Mouse (Mus musculus): ENCODE results near the gene Sugct. TPM values are rescaled to one million over a fixed set of nuclear protein-coding genes. Genes with fewer than 3 reads are reported as not detected.

Sugct gene
- polyA plus RNA-seq, 1 experiment from 2014 or later = 4.7 TPM

DNA sequence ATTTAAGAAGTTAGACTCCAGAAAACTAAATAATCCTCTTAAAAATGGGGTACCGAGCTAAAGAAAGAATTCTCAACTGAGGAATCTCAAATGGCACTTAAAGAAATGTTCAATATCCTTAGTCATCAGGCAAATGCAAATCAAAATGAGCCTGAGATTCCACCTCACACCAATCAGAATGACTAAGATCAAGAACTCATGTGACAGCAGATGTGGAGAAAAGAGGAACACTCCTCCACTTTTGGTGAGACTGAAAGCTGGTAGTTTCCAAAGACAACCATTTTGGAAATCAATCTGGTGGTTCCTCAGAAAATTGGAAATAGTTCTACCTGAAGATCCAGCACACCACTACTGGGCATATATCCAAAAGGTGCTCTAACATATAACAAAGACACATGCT, 28.0 kb downstream of the Sugct start:
- Histone ChIP-seq H3K36me3 (ENCODE audit: control insufficient read depth, insufficient read depth, low read length) (no peaks in the 10 kb centered on the region), H3K9ac (replicated peaks; ENCODE audit: low read depth, low read length) (no peak overlapping the region), H3K4me2 (replicated peaks; ENCODE audit: low read depth, low read length) (no peak overlapping the region), H3K4me1 (ENCODE audit: control insufficient read depth, insufficient read depth, low read length) (no peaks in the 10 kb centered on the region), H3K27ac (ENCODE audit: low read length) (no peak overlapping the region), H3K4me3 (ENCODE audit: low read depth, low read length) (no peak overlapping the region), H3K9me3 (ENCODE audit: control insufficient read depth, low read depth, low read length) (no peaks in the 10 kb centered on the region), H3K27me3 (ENCODE audit: control insufficient read depth, insufficient read depth, low read length) (no peaks in the 10 kb centered on the region)
- 81% methylated on average over 1 of the region's 1 CpGs for WGBS
- no peak for ATAC-seq (ENCODE audit: insufficient number of reproducible peaks, insufficient read depth, low FRiP score, low read depth)

GRCm38 (mm10) chr13:17642294-17642693, 53.1 kb downstream of the Sugct start:
- Histone ChIP-seq H3K27me3 (ENCODE audit: control insufficient read depth, insufficient read depth, low read length) (no peaks in the 10 kb centered on the region), H3K4me3 (ENCODE audit: low read depth, low read length) (no peak overlapping the region), H3K9me3 (ENCODE audit: control insufficient read depth, low read depth, low read length) (no peaks in the 10 kb centered on the region), H3K4me1 (ENCODE audit: control insufficient read depth, insufficient read depth, low read length) (no peaks in the 10 kb centered on the region), H3K27ac (ENCODE audit: low read length) (no peak overlapping the region), H3K9ac (replicated peaks; ENCODE audit: low read depth, low read length) (no peak overlapping the region), H3K4me2 (replicated peaks; ENCODE audit: low read depth, low read length) (no peak overlapping the region), H3K36me3 (ENCODE audit: control insufficient read depth, insufficient read depth, low read length) (no peaks in the 10 kb centered on the region)
- no peak for ATAC-seq (ENCODE audit: insufficient number of reproducible peaks, insufficient read depth, low FRiP score, low read depth)
- 53% methylated on average over 2 of the region's 2 CpGs for WGBS

DNA sequence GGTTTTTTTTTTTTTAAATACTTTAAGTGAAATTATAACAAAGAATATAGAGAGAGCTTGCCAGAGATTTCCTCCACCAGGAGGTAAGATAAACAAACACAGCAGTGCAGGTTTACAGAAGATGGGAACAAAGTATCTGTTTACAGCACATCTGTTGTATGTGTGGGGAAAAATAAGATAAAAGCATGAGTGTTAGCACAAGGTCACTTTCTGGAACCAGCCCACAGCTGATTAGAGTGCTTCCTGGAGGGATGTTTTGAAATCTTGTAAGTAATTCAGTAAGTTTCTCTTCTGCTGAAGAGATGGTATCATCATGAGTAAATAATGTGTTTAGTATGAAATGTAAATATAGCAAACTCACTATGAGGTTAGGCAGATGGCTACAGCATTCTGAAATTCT, 57.3 kb downstream of the Sugct start:
- Histone ChIP-seq H3K36me3 (ENCODE audit: control insufficient read depth, insufficient read depth, low read length) (no peaks in the 10 kb centered on the region), H3K4me2 (replicated peaks; ENCODE audit: low read depth, low read length) (no peak overlapping the region), H3K9ac (replicated peaks; ENCODE audit: low read depth, low read length) (no peak overlapping the region), H3K4me1 (ENCODE audit: control insufficient read depth, insufficient read depth, low read length) (no peaks in the 10 kb centered on the region), H3K4me3 (ENCODE audit: low read depth, low read length) (no peak overlapping the region), H3K27ac (ENCODE audit: low read length) (no peak overlapping the region), H3K27me3 (ENCODE audit: control insufficient read depth, insufficient read depth, low read length) (no peaks in the 10 kb centered on the region), H3K9me3 (ENCODE audit: control insufficient read depth, low read depth, low read length) (no peaks in the 10 kb centered on the region)
- no peak for ATAC-seq (ENCODE audit: insufficient number of reproducible peaks, insufficient read depth, low FRiP score, low read depth)

- Histone ChIP-seq H3K9me3 (ENCODE audit: control insufficient read depth, low read depth, low read length) (no peaks in the 10 kb centered on the region), H3K27ac (ENCODE audit: low read length) (no peak overlapping the region), H3K4me2 (replicated peaks; ENCODE audit: low read depth, low read length) (no peak overlapping the region), H3K27me3 (ENCODE audit: control insufficient read depth, insufficient read depth, low read length) (no peaks in the 10 kb centered on the region), H3K9ac (replicated peaks; ENCODE audit: low read depth, low read length) (no peak overlapping the region), H3K4me3 (ENCODE audit: low read depth, low read length) (no peak overlapping the region), H3K36me3 (ENCODE audit: control insufficient read depth, insufficient read depth, low read length) (no peaks in the 10 kb centered on the region), H3K4me1 (ENCODE audit: control insufficient read depth, insufficient read depth, low read length) (no peaks in the 10 kb centered on the region)
- WGBS = 84% methylated on average over 5 of the region's 5 CpGs
- no peak for ATAC-seq (ENCODE audit: insufficient number of reproducible peaks, insufficient read depth, low FRiP score, low read depth)
These were observed 68.2 kb downstream of the Sugct start for GRCm38 (mm10) chr13:17627108-17627507.

- Histone ChIP-seq H3K36me3 (ENCODE audit: control insufficient read depth, insufficient read depth, low read length) (no peaks in the 10 kb centered on the region), H3K9me3 (ENCODE audit: control insufficient read depth, low read depth, low read length) (no peaks in the 10 kb centered on the region), H3K27me3 (ENCODE audit: control insufficient read depth, insufficient read depth, low read length) (no peaks in the 10 kb centered on the region), H3K4me1 (ENCODE audit: control insufficient read depth, insufficient read depth, low read length) (no peaks in the 10 kb centered on the region), H3K9ac (replicated peaks; ENCODE audit: low read depth, low read length) (no peak overlapping the region), H3K4me3 (ENCODE audit: low read depth, low read length) (no peak overlapping the region), H3K27ac (ENCODE audit: low read length) (no peak overlapping the region), H3K4me2 (replicated peaks; ENCODE audit: low read depth, low read length) (no peak overlapping the region)
- ATAC-seq (ENCODE audit: insufficient number of reproducible peaks, insufficient read depth, low FRiP score, low read depth) = no peak
These were observed 70.4 kb downstream of the Sugct start for GRCm38 (mm10) chr13:17624976-17625375.

GRCm38 (mm10) chr13:17606217-17606616, 89.1 kb downstream of the Sugct start:
- ATAC-seq (ENCODE audit: insufficient number of reproducible peaks, insufficient read depth, low FRiP score, low read depth) = no peak
- H3K4me3 ChIP-seq (ENCODE audit: low read depth, low read length) = no peak overlapping the region
- no peak overlapping the region for H3K9ac ChIP-seq (replicated peaks; ENCODE audit: low read depth, low read length)
- 74% methylated on average over 1 of the region's 1 CpGs for WGBS
- H3K36me3 ChIP-seq (ENCODE audit: control insufficient read depth, insufficient read depth, low read length) = no peaks in the 10 kb centered on the region
- H3K4me1 ChIP-seq (ENCODE audit: control insufficient read depth, insufficient read depth, low read length) = no peaks in the 10 kb centered on the region
- H3K27ac ChIP-seq (ENCODE audit: low read length) = no peak overlapping the region
- H3K9me3 ChIP-seq (ENCODE audit: control insufficient read depth, low read depth, low read length) = no peaks in the 10 kb centered on the region
- H3K27me3 ChIP-seq (ENCODE audit: control insufficient read depth, insufficient read depth, low read length) = no peaks in the 10 kb centered on the region
- H3K4me2 ChIP-seq (replicated peaks; ENCODE audit: low read depth, low read length) = no peak overlapping the region

DNA sequence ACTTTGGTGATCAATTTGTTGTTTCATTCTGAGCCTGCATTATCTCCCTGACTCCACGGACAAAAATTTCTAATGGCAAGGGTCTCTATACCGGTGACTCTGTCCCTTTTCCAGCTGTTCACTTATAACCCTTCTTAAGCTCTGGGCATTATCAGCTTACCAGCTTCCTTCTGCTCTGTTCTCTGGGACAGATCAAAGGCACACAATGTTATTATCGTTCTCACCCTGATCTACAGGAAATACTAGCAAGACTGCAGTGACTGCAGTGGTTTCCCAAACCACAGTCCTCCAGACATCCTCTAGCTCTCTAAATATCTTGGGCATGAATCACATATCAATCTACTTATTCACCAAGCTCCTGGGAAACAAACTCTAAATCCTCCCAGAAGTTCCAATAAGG, 90.7 kb downstream of the Sugct start:
- 68% methylated on average over 3 of the region's 3 CpGs for WGBS
- H3K9me3 ChIP-seq (ENCODE audit: control insufficient read depth, low read depth, low read length) = no peaks in the 10 kb centered on the region
- ATAC-seq (ENCODE audit: insufficient number of reproducible peaks, insufficient read depth, low FRiP score, low read depth) = no peak
- H3K4me3 ChIP-seq (ENCODE audit: low read depth, low read length) = no peak overlapping the region
- H3K36me3 ChIP-seq (ENCODE audit: control insufficient read depth, insufficient read depth, low read length) = no peaks in the 10 kb centered on the region
- no peak overlapping the region for H3K9ac ChIP-seq (replicated peaks; ENCODE audit: low read depth, low read length)
- H3K4me2 ChIP-seq (replicated peaks; ENCODE audit: low read depth, low read length) = no peak overlapping the region
- no peaks in the 10 kb centered on the region for H3K4me1 ChIP-seq (ENCODE audit: control insufficient read depth, insufficient read depth, low read length)
- H3K27me3 ChIP-seq (ENCODE audit: control insufficient read depth, insufficient read depth, low read length) = no peaks in the 10 kb centered on the region
- no peak overlapping the region for H3K27ac ChIP-seq (ENCODE audit: low read length)

GRCm38 (mm10) chr13:17603756-17604155, 91.6 kb downstream of the Sugct start:
- 93% methylated on average over 5 of the region's 5 CpGs for WGBS
- H3K27me3 ChIP-seq (ENCODE audit: control insufficient read depth, insufficient read depth, low read length) = no peaks in the 10 kb centered on the region
- H3K4me2 ChIP-seq (replicated peaks; ENCODE audit: low read depth, low read length) = no peak overlapping the region
- H3K9me3 ChIP-seq (ENCODE audit: control insufficient read depth, low read depth, low read length) = no peaks in the 10 kb centered on the region
- H3K36me3 ChIP-seq (ENCODE audit: control insufficient read depth, insufficient read depth, low read length) = no peaks in the 10 kb centered on the region
- H3K4me3 ChIP-seq (ENCODE audit: low read depth, low read length) = no peak overlapping the region
- no peak overlapping the region for H3K9ac ChIP-seq (replicated peaks; ENCODE audit: low read depth, low read length)
- no peaks in the 10 kb centered on the region for H3K4me1 ChIP-seq (ENCODE audit: control insufficient read depth, insufficient read depth, low read length)
- H3K27ac ChIP-seq (ENCODE audit: low read length) = no peak overlapping the region
- ATAC-seq (ENCODE audit: insufficient number of reproducible peaks, insufficient read depth, low FRiP score, low read depth) = no peak

DNA sequence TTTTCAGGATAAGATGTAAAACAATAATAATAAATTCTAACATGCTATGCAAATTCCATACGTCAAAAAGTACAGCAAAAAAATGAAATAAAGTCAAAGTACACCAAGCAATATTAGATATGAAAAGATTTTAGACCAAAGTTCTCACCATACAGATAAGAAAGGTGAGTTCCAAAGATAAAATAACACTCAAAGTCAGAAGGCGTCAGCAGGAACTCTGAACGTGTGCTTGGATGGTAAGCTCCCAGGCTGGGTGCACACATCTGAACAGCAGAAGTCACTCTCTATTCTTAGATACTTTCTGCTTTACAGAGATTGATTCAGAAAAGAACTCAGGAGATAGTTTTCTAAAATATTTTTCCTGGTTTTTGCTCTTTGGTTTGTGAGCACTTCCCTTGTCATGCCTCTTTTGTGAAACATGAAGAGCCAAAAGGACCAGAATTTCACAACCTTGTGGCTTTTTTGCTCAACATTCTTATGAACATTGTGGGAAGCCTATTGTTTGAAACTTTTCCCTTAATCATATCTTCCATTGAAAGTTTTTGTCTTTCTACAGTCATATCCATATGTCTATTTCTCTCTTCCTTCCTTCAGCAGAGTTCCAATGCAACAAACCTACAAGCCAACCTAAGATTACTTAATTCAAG, 110.0 kb downstream of the Sugct start:
- Histone ChIP-seq H3K27me3 (ENCODE audit: control insufficient read depth, insufficient read depth, low read length) (no peaks in the 10 kb centered on the region), H3K36me3 (ENCODE audit: control insufficient read depth, insufficient read depth, low read length) (no peaks in the 10 kb centered on the region), H3K9me3 (ENCODE audit: control insufficient read depth, low read depth, low read length) (no peaks in the 10 kb centered on the region), H3K9ac (replicated peaks; ENCODE audit: low read depth, low read length) (no peak overlapping the region), H3K27ac (ENCODE audit: low read length) (no peak overlapping the region), H3K4me3 (ENCODE audit: low read depth, low read length) (no peak overlapping the region), H3K4me2 (replicated peaks; ENCODE audit: low read depth, low read length) (no peak overlapping the region), H3K4me1 (ENCODE audit: control insufficient read depth, insufficient read depth, low read length) (no peaks in the 10 kb centered on the region)
- 42% methylated on average over 3 of the region's 3 CpGs for WGBS
- no peak for ATAC-seq (ENCODE audit: insufficient number of reproducible peaks, insufficient read depth, low FRiP score, low read depth)
